Mouse (Mus musculus) adrenal gland, adult 18-20 months (tissue): ENCODE results near the gene Satb2. TPM values are rescaled to one million over a fixed set of nuclear protein-coding genes. Genes with fewer than 3 reads are reported as not detected.

Experiments
- DNase-seq, 2 experiments: peaks; one replicate each; pipeline ENCODE4 v3.0.0; 2021 to 2022; ENCODE audit warnings: low spot score in 2 of 2
- long read RNA-seq, 2 experiments: library from polyadenylated mRNA; stranded (forward); transcript quantifications; one replicate each; pipeline ENCODE4 v2.0.0; 2021
- total RNA-seq, 2 experiments: library from RNA; stranded (reverse); gene quantifications; 1 replicate in 1 of 2; 2 replicates in 1 of 2; pipeline ENCODE4 v1.2.3; 2021

Gene Satb2
- 1 to 10 TPM; 1.5 to 4.2 TPM for total RNA-seq
- long read RNA-seq, experiment 1 = 0 reads
- long read RNA-seq, experiment 2 = 0 reads

- DNase-seq = no peak
Measured at GRCm38 (mm10) chr1:56978151-56978700, at the start of gene Satb2. Satb2 (minus strand) TSS chr1:56978650.

DNA sequence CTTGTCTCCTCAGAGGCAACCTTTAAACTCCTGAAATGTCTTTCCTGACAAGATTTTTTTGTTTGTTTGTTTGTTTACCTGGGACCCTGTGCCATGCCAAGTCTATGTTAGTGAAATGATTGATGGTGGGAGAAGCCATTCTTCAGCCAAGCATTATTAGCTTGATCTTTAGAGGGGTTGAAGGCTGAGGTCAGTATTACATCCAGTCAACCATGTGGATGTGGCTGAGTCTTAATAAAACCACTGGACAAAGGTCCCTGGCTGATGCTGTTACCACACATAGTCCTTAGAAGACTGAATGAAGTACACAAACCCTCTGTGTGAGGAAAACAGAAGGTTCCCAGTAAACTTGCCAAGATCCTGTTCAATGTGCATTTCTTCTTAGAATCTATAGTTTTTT, 40.5 kb upstream of the Satb2 start:
- no peak for DNase-seq

GRCm38 (mm10) chr1:57013856-57014255, 35.4 kb upstream of the Satb2 start:
- no peak for DNase-seq

GRCm38 (mm10) chr1:57009171-57009570, 30.7 kb upstream of the Satb2 start:
- DNase-seq = no peak

DNA sequence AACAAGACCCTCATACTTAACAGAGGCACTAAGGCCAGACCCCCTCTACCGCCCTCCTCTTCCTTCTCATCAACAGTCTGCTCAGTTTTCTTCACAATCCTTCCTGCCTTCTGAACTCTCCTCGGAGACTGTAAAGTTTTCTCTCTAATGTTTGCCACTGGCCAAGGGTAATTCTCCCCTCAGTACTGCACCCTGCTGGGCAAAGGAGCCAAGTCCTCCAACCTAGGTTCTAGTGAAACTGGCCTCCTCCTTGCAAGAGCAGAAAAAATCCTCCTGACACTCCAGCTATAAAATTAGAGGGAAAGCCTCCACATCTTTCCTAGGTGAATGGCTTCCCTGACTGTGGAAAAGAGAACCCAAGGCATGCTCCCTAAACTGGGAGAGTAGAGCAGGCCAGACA, 16.6 kb upstream of the Satb2 start:
- DNase-seq = no peak

- DNase-seq = no peak
Measured at GRCm38 (mm10) chr1:56992310-56992709, 13.9 kb upstream of the Satb2 start.

DNA sequence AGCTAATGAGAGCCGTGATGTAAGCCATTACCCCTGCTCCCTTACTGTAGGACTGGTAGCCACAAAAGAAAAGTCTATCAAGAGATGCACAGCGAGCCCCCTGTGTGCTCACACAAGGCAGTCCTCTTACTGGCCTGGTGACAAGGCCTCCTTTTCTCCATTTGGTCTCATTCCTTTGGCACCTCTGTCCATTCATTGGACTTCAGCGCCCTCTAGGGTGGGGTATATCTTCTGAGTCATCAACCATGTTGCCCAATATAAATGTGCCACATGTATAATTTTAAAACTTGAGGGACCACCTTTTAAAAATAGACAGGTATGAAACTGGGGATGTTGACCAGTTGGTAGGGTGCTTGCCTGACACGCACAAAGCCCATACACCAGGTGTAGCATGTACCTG, 13.2 kb upstream of the Satb2 start:
- DNase-seq = no peak

DNA sequence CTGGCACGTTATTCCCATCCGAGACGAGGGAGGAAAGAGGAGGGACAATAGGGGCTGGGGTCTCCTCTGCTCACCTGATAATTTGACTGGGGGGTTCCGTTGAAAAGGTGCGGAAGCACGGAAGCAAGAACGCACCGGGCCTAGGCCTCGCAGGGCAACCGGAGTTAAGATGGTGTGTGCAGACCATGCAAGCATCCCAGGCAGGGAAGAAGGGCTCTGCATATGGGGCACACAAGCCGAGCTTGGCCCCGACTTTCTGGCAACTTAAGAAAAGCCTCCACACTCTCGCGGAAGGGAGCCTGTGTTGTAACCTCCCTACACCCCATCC, 6.0 kb upstream of the Satb2 start:
- no peak for DNase-seq

DNA sequence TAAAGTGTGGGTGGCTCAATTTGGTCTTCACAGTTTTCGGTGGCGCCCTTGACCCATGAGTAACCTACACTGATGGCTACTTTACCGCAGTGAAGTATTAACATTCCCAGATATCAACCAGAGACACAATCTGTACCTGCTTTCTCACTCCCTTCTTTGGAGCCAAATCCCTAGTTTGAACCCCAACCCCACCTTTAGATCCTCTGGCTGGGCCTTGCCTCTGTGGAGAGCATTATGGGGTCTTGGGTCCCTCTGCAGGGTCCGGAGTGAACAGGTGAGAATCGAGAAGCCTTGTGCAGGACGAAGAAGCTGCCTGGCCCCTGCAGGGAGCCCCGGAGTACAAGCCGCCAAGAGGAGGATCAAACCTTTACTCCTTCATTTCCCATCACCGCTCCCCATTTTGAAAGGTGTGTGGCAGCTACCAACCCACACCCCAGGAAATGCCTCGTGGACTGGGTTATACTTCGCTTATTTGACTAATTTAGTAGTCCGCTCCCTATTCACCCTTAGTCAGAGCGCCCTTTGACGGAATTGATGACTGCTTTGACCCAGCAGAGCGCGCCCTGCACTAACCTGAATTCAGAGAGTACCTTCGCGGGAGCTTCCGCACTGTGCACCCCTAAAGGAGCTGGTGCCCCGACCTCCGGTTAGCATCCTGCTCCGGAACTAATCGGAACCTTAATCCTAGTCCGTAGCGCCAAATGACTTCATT, 5.5 kb upstream of the Satb2 start:
- DNase-seq = no peak

DNA sequence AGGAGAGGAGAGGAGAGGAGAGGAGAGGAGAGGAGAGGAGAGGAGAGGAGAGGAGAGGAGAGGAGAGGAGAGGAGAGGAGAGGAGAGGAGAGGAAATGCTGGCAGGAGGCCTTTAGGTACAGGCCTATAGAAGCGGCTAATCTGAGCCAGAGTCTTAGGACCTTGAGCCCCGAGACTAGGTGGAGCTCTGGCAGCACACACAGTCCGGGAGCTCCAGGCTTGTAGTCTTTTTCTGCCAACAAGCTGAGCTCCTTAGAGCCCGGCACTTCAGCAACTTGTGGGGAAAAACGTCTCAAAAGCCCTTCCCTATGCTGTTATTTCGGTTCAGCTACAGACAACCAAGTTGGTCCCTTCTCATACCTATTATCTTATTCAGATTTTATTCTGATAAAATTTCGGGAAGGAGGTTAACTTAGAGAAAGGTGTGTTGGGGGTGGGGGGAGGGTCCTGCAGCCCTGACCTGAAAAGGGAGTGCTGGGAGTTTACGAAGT, 4.7 kb upstream of the Satb2 start:
- DNase-seq = no peak

DNA sequence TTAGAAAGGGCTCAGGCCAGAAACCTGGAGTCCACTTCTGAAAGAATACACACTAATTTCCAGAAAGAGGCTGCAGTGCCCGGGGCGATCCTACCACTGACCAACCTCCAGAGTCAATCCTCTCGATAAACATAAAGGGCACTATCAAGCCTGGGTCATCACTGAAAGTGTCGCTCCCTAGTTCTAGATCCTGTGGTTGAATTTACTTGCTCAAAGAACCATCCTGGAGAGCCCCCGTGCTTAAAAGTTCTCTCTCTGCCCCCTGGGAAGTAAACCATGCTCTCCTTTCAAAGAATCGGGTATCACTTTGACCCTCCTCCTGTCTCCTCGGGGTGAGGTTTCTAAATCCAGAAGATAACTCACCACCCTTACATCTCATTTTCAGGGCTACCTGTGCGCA, 4.2 kb upstream of the Satb2 start:
- DNase-seq = no peak

GRCm38 (mm10) chr1:56981947-56982555, 3.6 kb upstream of the Satb2 start:
- no peak for DNase-seq

GRCm38 (mm10) chr1:56981508-56981907, 3.1 kb upstream of the Satb2 start:
- DNase-seq = no peak

DNA sequence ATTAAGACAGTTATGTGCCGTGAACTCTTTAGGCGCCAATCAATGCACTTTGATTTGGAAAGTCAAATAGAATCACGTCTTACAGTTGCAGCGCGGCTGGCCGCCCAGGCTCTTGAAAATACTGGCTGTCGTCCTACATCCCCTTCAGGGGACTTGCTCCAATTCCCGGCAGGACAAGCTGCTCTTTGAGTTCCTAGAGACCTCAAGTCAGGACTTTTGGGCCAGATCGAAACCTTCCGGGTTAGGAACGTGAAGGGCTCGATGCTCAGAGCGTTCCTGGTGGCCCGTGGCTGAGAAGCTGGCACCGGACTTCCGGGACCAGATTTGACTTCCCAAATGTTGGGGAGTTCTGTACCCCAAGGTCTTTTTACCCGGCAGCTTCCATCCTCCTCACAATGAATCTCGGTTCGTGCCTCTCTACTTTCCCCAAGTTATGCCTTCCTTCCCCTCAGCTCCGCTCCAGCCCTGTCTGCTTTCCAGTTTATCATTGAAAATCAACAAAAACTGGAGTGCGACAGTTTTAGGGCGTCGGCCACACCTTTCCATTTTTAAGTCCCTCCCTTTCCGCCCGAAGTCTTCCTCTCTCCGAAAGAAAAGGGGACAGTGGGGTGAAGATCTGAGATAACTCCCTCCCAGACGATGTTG, 2.3 kb upstream of the Satb2 start:
- DNase-seq = no peak

DNA sequence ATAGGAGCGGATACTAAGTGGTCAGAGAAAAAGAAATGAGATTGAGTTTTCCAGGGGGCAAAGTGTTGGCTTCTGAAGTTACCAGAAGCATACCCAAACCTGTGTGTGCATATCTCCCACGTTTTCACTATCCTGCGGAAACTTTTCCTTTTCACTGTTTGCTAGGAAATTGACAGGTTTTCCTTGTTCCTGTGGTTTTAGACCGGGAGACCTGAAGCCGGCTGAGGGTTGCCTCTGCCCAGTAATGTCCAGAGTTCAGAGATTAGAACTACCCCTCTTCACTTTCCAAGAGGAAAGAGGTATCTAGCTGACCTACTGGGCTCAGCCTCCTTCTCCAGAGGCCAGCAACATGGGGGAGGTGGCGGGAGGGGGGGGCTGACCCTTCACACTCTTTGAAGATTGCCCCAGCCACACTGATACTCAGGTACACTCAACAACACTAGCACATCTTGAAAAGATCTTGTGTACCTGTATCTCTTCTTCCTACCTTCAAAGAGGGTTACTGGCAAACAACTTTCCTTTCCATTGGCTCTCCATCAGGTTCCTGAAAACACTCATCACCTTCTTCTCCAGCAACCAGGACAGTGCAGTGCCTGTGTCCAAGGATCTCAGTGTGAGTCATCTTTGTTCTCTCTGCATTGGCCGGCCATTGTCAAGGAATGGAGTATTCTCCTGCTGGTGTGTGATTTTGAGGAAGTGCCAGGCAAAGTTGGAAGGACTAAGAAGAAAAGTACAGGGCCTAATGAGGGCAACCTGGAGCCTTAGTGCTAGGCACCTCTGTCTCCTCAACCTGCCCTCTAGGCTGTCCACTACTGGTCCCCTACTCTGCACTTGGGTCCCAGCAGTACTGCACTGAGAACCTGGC, 1.3 kb upstream of the Satb2 start:
- DNase-seq = no peak

- peak; percentile 61 to 66 for DNase-seq
Measured at GRCm38 (mm10) chr1:56977201-56978100, 999 bp downstream of the Satb2 start.

DNA sequence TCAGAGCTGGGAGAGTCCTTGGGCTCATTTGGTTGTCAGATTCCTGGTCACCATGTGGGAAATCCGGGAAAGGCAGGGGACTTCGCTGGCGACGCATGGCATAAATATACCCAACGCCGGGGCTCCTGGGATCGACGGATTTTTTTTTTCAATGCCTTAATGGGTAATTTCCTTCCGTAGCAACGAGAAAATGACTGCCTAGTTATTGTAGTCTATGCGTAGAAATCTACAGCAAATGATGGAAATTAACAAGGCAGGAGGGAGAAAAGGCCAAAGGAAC, 1.7 kb downstream of the Satb2 start:
- no peak for DNase-seq

GRCm38 (mm10) chr1:56976044-56976824, 2.2 kb downstream of the Satb2 start:
- no peak for DNase-seq

DNA sequence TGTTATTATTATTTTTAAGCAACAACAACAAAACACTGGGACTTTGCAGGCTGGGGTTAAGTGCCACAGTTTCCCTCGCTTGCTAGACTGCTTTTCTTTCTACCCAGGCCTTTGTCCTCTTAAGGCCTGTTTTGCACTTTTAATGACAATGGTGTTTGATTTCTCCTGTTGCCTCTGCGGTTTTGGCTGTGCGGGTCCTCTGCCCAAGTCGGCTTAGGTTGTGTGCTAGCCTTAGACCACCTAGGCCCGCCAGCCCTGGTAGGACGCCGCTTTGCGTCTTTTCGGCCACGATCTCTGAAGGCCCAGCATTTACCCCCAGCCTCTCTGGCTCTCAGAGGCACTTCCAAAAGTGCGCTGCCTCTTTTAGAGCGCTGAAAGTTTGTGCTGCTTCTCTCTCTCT, 2.9 kb downstream of the Satb2 start:
- DNase-seq = no peak

GRCm38 (mm10) chr1:56974187-56974586, 4.3 kb downstream of the Satb2 start:
- no peak for DNase-seq
